Mouse (Mus musculus) midbrain, embryonic 15.5 days (tissue): ENCODE measurements at regions not wholly inside any gene's neighbourhood (a gene's known extent, or its start where the extent isn't known, plus 50 kb on each side); places are given as distances from the start of the nearest gene placed in this dataset.
A peak's percentile ranks its signal among the peaks of the same experiment; 100 is the strongest.

ENCODE experiments used
- ATAC-seq: fragments of 200-750 bp; cut with Nextera tagmentation; replicated peaks from 2 replicates; pipeline ENCODE4 v1.8.0; 2017; ENCODE audit warnings: moderate TSS enrichment
- H3K27ac ChIP-seq: fragments of 300-500 bp; sonication (generic); 2 replicates; pipeline ENCODE4 v1.5.1; 2015; ENCODE audit warnings: mild to moderate bottlenecking, inconsistent platforms
- H3K27me3 ChIP-seq: fragments of 300-500 bp; sonication (generic); replicated peaks from 2 replicates; pipeline ENCODE4 v1.6.1; 2015; ENCODE audit warnings: inconsistent platforms
- H3K36me3 ChIP-seq: fragments of 300-500 bp; sonication (generic); replicated peaks from 2 replicates; pipeline ENCODE4 v1.6.1; 2015; ENCODE audit warnings: inconsistent platforms
- H3K4me1 ChIP-seq: fragments of 300-500 bp; sonication (generic); 2 replicates; pipeline ENCODE4 v1.6.1; 2015; ENCODE audit warnings: inconsistent platforms
- H3K4me2 ChIP-seq: fragments of 300-500 bp; sonication (generic); 2 replicates; pipeline ENCODE4 v1.6.1; 2015; ENCODE audit warnings: inconsistent platforms, mild to moderate bottlenecking, moderate library complexity
- H3K4me3 ChIP-seq: fragments of 300-500 bp; sonication (generic); 2 replicates; pipeline ENCODE4 v1.5.1; 2015; ENCODE audit warnings: mild to moderate bottlenecking, inconsistent platforms
- H3K9ac ChIP-seq: fragments of 300-500 bp; sonication (generic); 2 replicates; pipeline ENCODE4 v1.6.1; 2015; ENCODE audit warnings: mild to moderate bottlenecking, inconsistent platforms
- H3K9me3 ChIP-seq: fragments of 300-500 bp; sonication (generic); 2 replicates; pipeline ENCODE4 v1.6.1; 2016; ENCODE audit warnings: inconsistent platforms
- WGBS: fragments of 180-500 bp; shearing (Covaris S2); methylation state at CpG from one replicate; pipeline ENCODE4 v1.1.7; 2015; ENCODE audit warnings: mixed read lengths; 5-methylcytosine and 5-hydroxymethylcytosine counted together

DNA sequence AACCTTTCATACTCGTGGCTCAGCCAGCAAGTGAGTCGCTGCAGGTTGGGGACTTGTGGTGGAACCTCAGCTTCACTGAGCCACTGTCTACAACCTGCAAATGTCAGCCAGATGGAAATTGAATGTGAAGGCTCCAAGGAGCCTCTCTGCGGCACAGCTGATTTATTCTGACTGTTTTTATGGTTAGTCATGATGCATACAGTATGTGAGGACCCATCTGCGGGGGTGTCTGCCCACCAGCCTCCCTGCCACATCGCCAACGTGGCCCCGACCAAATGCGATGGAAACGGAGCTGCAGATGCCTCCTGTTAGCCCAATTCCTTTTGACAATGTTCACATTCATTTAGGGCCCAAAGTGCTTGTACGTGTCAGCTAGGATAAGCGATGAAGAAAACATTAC is 251.2 kb downstream of the Tfap2b start:
- no peak overlapping the region for H3K27ac ChIP-seq
- H3K27me3 ChIP-seq = no peaks in the 10 kb centered on the region
- H3K36me3 ChIP-seq = no peaks in the 10 kb centered on the region
- no peak overlapping the region for H3K4me2 ChIP-seq
- H3K4me3 ChIP-seq = no peak overlapping the region
- no peaks in the 10 kb centered on the region for H3K4me1 ChIP-seq
- no peak overlapping the region for H3K9ac ChIP-seq
- ATAC-seq = peak; percentile 71
- WGBS = 81% methylated on average over 11 of the region's 11 CpGs
- H3K9me3 ChIP-seq = no peaks in the 10 kb centered on the region

DNA sequence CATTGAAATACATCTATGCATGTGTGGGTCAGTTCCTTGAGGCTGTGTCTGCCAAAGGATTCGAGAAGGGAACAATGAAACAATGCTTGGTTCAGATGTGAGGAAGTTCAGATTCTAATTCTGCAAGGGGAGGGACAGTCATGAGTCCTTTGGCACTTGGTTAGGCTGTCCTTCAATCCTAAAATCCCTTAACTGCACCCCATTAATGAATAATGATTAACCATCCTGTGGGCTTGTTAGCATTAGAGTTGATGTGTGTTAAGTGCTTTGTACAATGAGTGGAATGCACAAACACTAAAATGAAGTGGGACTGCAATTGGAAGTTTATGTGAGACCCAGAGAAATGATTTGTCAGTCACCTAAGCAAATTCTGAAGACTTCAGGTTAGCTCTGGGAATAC is 264.8 kb downstream of the Tfap2b start:
- ATAC-seq = no peak
- no peak overlapping the region for H3K4me2 ChIP-seq
- no peaks in the 10 kb centered on the region for H3K9me3 ChIP-seq
- no peaks in the 10 kb centered on the region for H3K27me3 ChIP-seq
- no peak overlapping the region for H3K4me3 ChIP-seq
- WGBS = 24% methylated on average over 1 of the region's 1 CpGs
- H3K27ac ChIP-seq = no peak overlapping the region
- H3K9ac ChIP-seq = no peak overlapping the region
- H3K36me3 ChIP-seq = no peaks in the 10 kb centered on the region
- H3K4me1 ChIP-seq = no peaks in the 10 kb centered on the region
